Mouse (Mus musculus) layer of hippocampus, postnatal 10 days (tissue): ENCODE measurements around the gene Rlim. TPM values are rescaled to one million over a fixed set of nuclear protein-coding genes. Genes with fewer than 3 reads are reported as not detected.

Experiments
- total RNA-seq, 2 experiments: library from RNA; stranded (reverse); gene quantifications; 2 replicates each; pipeline ENCODE4 v1.2.3; 2021

Rlim gene
- total RNA-seq, 2 experiments from 2014 or later = 48.6 to 53.6 TPM

Other genes starting within 250 kb of the Rlim start
- gene Slc16a2, start 159.3 kb downstream of the Rlim start, total RNA-seq = 10 to 100 TPM; 83.3 to 92.3 TPM
- gene Nexmif, start 219.9 kb upstream of the Rlim start, total RNA-seq = 10 to 100 TPM; 53.1 to 60.1 TPM